Mouse (Mus musculus): ENCODE data around the gene Ptprd. TPM values are rescaled to one million over a fixed set of nuclear protein-coding genes. Genes with fewer than 3 reads are reported as not detected.

The Ptprd gene
- total and polyA plus RNA-seq, 3 experiments, result not detected

DNA sequence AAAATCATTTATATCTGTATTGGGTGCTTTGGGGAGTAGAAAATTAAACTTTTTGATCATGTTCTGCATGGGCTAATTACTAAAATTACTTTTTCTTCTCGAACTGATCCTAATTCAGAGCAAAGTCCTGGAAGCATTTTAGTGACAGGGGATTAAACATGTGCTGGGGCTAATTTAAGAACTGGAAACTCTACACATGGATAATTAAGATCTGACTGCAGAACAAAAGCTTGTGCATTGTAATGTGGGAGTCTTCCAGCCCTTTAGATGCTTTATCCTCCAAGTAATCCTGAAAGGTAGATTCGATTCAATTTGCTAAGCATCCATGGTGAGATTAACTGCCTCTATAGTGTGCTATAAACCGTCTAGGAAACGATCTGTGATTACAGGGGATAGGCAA is 2316.9 kb downstream of the Ptprd start:
- no peak overlapping the region for H3K27ac ChIP-seq (ENCODE audit: control insufficient read depth, low read depth, low read length)
- no peak overlapping the region for H3K9ac ChIP-seq (ENCODE audit: control insufficient read depth, low read depth, low read length, poor library complexity, severe bottlenecking)
- H3K4me3 ChIP-seq (ENCODE audit: control insufficient read depth in 1 of 2, insufficient read depth in 1 of 2, low read depth in 2 of 2, low read length in 2 of 2), result no peak overlapping the region
- H3K79me2 ChIP-seq (ENCODE audit: control insufficient read depth, insufficient read depth, low read length, poor library complexity), result no peaks in the 10 kb centered on the region
- DNase-seq (ENCODE audit: low read depth, low spot score), result no peak
- no peaks in the 10 kb centered on the region for H3K4me1 ChIP-seq (ENCODE audit: control insufficient read depth in 1 of 2, insufficient read depth in 2 of 2, low read length in 2 of 2)
- TF ChIP-seq TCF12 (IDR thresholded peaks at IDR 0.05; ENCODE audit: low read depth, low read length) (no peak), MEF2A (IDR thresholded peaks at IDR 0.05; ENCODE audit: extremely low read depth, insufficient replicate concordance, low read depth, low read length, poor library complexity, severe bottlenecking) (no peak), CHD2 (IDR thresholded peaks at IDR 0.05; ENCODE audit: low read length) (no peak), TAL1 (IDR thresholded peaks at IDR 0.05; ENCODE audit: low read length) (no peak), SIN3A (IDR thresholded peaks at IDR 0.05; ENCODE audit: low read length) (no peak), POLR2AphosphoS2 (IDR thresholded peaks at IDR 0.05; ENCODE audit: low read length) (no peak), CHD1 (IDR thresholded peaks at IDR 0.05; ENCODE audit: low read depth, low read length) (no peak), ZMIZ1 (IDR thresholded peaks at IDR 0.05; ENCODE audit: low read depth, low read length) (no peak)
- no peaks in the 10 kb centered on the region for H3K27me3 ChIP-seq (ENCODE audit: control insufficient read depth in 1 of 2, insufficient read depth in 2 of 2, low read length in 2 of 2)
- H3K36me3 ChIP-seq (ENCODE audit: control insufficient read depth in 1 of 2, insufficient read depth in 2 of 2, low read length in 2 of 2), result no peaks in the 10 kb centered on the region
- no peaks in the 10 kb centered on the region for H3K9me3 ChIP-seq (replicated peaks; ENCODE audit: insufficient read depth, low read length)

All from MEL (cell line).